Mouse (Mus musculus): ENCODE results near the gene Ghr. TPM values are rescaled to one million over a fixed set of nuclear protein-coding genes. Genes with fewer than 3 reads are reported as not detected.

The Ghr gene
- polyA plus RNA-seq, 1 experiment from 2014 or later = 133 TPM

DNA sequence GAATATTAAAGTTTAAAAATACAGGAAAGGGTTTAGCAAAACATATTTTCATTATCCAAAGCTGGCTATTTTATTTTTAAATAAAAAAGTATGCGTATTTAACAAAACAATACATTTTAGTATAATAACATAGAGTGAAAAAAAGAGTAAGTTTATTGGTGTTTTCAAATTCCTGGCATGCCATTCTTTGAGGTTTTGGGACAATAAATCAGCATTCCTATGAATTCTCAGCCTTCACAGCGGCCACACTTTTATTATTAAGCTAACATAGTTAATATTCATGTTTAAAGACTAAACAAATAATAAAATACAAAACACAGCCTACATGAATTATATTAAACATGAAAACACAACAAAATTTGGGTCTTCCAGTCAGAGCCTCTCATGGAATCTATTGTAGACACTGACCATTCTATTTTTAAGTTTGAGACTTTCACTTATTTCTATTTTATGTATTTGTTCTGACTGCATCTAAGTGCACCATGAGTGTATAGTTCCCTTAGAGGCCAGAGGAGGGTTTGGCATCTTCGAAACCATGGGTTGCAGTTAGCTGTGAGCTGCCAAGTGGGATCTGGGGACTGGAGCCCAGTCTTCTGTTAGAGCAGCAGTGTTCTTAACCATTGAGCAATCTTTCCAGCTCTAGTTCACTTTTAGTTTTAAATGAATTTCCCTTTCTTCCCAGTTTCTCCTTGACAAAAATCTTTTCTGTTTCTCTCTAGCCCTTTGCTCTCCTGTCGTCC, 282.8 kb downstream of the Ghr start:
- Histone ChIP-seq H3K9me3 (ENCODE audit: low read depth, low read length) (no peaks in the 10 kb centered on the region), H3K27me3 (ENCODE audit: insufficient read depth, low read length) (no peaks in the 10 kb centered on the region), H3K36me3 (ENCODE audit: insufficient read depth) (no peaks in the 10 kb centered on the region), H3K9ac (no peak overlapping the region), H3K4me3 (ENCODE audit: low read depth, low read length) (no peak overlapping the region), H3K4me1 (ENCODE audit: insufficient read depth) (no peaks in the 10 kb centered on the region), H3K27ac (ENCODE audit: low read depth) (no peak overlapping the region), H3K4me2 (no peak overlapping the region)
- no peak for TF ChIP-seq CTCF (IDR thresholded peaks at IDR 0.05; ENCODE audit: low read depth)
- DNase-seq (no peak), ATAC-seq (ENCODE audit: insufficient read depth) (no peak)
- WGBS = 74% methylated on average over 4 of the region's 4 CpGs

DNA sequence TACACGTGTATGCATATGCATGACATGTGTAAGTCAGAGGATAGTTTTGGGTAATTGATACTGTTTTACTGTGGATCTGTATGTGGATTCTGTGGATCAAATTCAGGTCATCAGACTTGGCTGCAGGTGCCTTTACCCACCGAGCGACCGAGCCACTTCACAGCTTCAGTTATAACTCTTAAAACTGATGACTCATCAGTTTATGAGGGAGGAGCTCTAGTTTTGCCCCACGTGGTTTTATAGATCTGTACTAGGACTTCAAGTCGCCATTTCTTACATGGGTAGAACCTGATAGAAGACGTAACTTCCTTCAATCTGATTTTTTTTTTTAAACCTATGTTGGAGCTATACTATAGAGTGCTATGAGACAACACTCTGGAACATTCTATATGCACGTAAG, 285.7 kb downstream of the Ghr start:
- no peaks in the 10 kb centered on the region for H3K9me3 ChIP-seq (ENCODE audit: low read depth, low read length)
- no peak for ATAC-seq (ENCODE audit: insufficient read depth)
- 68% methylated on average over 8 of the region's 8 CpGs for WGBS
- DNase-seq = no peak
- no peaks in the 10 kb centered on the region for H3K36me3 ChIP-seq (ENCODE audit: insufficient read depth)
- TF ChIP-seq CTCF (IDR thresholded peaks at IDR 0.05; ENCODE audit: low read depth) = no peak
- no peak overlapping the region for H3K27ac ChIP-seq (ENCODE audit: low read depth)
- no peak overlapping the region for H3K4me2 ChIP-seq
- no peak overlapping the region for H3K9ac ChIP-seq
- H3K27me3 ChIP-seq (ENCODE audit: insufficient read depth, low read length) = no peaks in the 10 kb centered on the region
- no peaks in the 10 kb centered on the region for H3K4me1 ChIP-seq (ENCODE audit: insufficient read depth)
- no peak overlapping the region for H3K4me3 ChIP-seq (ENCODE audit: low read depth, low read length)

DNA sequence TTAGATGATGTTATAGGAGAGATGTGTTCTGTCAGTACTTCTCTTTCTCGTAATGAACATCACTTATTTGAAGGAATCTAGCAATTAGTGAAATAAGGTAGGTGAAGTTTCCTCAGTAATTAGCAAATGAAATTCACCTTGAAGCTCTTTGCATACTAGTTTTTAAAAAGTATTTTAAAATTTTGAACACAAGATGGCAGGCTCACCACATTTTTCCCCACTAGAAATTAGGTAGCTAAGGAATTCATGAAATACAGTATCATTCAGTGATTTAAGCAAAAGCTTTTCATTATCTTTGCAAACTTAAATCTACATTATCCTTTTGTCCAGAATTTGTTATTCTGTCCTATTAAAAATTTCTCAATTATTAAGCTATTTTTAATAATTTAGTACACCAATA, 287.3 kb downstream of the Ghr start:
- Histone ChIP-seq H3K27me3 (ENCODE audit: insufficient read depth, low read length) (no peaks in the 10 kb centered on the region), H3K27ac (ENCODE audit: low read depth) (no peak overlapping the region), H3K9me3 (ENCODE audit: low read depth, low read length) (no peaks in the 10 kb centered on the region), H3K4me1 (ENCODE audit: insufficient read depth) (no peaks in the 10 kb centered on the region), H3K4me3 (ENCODE audit: low read depth, low read length) (no peak overlapping the region), H3K36me3 (ENCODE audit: insufficient read depth) (no peaks in the 10 kb centered on the region), H3K9ac (no peak overlapping the region), H3K4me2 (no peak overlapping the region)
- peak; percentile 37 for TF ChIP-seq CTCF (IDR thresholded peaks at IDR 0.05; ENCODE audit: low read depth)
- DNase-seq = peak; percentile 70
- WGBS = 70% methylated on average over 1 of the region's 1 CpGs
- no peak for ATAC-seq (ENCODE audit: insufficient read depth)

DNA sequence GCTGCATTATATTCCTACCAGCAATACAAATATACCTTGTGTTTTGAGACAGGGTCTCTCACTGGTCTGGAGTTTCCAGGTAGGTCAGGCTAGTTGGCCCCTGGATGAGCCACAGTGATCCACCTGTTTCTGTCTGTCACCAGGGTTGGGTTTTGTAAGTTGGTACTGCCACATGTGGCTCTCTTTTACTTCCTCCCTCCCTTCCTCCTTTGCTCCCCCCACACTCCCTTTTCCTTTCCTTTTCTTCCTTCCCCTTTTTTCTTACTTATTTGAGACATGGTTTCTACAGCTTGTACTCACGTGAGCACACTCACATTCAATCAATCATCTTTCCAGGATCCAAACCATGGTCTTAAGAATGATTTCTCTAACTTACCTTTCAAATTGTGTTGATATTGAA, 289.8 kb downstream of the Ghr start:
- no peaks in the 10 kb centered on the region for H3K9me3 ChIP-seq (ENCODE audit: low read depth, low read length)
- H3K36me3 ChIP-seq (ENCODE audit: insufficient read depth) = no peaks in the 10 kb centered on the region
- no peaks in the 10 kb centered on the region for H3K27me3 ChIP-seq (ENCODE audit: insufficient read depth, low read length)
- DNase-seq (no peak), ATAC-seq (ENCODE audit: insufficient read depth) (no peak)
- WGBS = 50% methylated on average over 1 of the region's 1 CpGs
- H3K4me3 ChIP-seq (ENCODE audit: low read depth, low read length) = no peak overlapping the region
- no peak for TF ChIP-seq CTCF (IDR thresholded peaks at IDR 0.05; ENCODE audit: low read depth)
- no peak overlapping the region for H3K27ac ChIP-seq (ENCODE audit: low read depth)
- no peak overlapping the region for H3K4me2 ChIP-seq
- H3K4me1 ChIP-seq (ENCODE audit: insufficient read depth) = no peaks in the 10 kb centered on the region
- H3K9ac ChIP-seq = no peak overlapping the region

DNA sequence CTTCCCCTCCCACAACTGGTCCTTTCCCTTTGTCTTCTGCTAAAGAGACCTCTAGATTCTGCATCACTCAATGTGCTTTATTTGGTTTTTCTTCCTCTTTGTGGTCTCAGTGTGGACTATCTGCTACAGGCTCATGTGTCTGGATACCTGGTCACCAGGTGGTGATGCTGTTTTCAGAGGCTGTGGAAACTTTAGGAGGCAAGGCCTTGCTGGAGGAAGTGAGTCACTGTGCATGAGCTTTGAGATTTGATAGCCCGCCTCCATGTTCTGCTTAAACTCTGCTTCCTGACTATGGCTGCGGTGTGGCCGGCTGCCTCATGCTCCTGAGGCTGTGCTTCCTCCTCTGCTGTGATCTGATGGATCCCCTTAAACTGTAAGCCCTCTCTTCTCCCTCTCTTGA, 292.9 kb downstream of the Ghr start:
- no peak overlapping the region for H3K9ac ChIP-seq
- no peaks in the 10 kb centered on the region for H3K9me3 ChIP-seq (ENCODE audit: low read depth, low read length)
- TF ChIP-seq CTCF (IDR thresholded peaks at IDR 0.05; ENCODE audit: low read depth) = no peak
- WGBS = 73% methylated on average over 3 of the region's 3 CpGs
- H3K4me2 ChIP-seq = no peak overlapping the region
- no peak for DNase-seq
- no peaks in the 10 kb centered on the region for H3K4me1 ChIP-seq (ENCODE audit: insufficient read depth)
- no peak for ATAC-seq (ENCODE audit: insufficient read depth)
- H3K27ac ChIP-seq (ENCODE audit: low read depth) = no peak overlapping the region
- no peaks in the 10 kb centered on the region for H3K27me3 ChIP-seq (ENCODE audit: insufficient read depth, low read length)
- H3K36me3 ChIP-seq (ENCODE audit: insufficient read depth) = no peaks in the 10 kb centered on the region
- no peak overlapping the region for H3K4me3 ChIP-seq (ENCODE audit: low read depth, low read length)

DNA sequence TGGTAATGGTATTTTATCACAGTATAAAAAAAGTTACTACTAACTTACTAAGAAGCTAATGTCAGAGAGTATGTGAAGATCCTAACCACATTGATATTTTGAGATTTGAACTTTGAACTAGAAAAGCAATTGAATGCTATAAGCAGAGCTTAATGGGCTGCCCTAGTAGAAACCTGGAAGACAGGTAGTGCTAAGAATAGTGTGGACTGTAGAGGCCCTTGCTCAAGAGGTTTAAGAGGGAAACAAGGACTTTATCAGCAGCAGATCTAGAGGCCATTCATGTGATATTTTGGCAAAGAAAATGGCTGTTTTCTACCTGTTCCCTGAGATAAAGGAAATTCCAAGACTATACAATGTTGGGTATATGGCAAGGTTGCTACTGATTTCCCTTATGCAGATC, 297.3 kb downstream of the Ghr start:
- Histone ChIP-seq H3K36me3 (ENCODE audit: insufficient read depth) (no peaks in the 10 kb centered on the region), H3K27ac (ENCODE audit: low read depth) (no peak overlapping the region), H3K4me2 (no peak overlapping the region), H3K9ac (no peak overlapping the region), H3K9me3 (ENCODE audit: low read depth, low read length) (no peaks in the 10 kb centered on the region), H3K4me3 (ENCODE audit: low read depth, low read length) (no peak overlapping the region), H3K27me3 (ENCODE audit: insufficient read depth, low read length) (no peaks in the 10 kb centered on the region), H3K4me1 (ENCODE audit: insufficient read depth) (no peaks in the 10 kb centered on the region)
- DNase-seq = no peak
- TF ChIP-seq CTCF (IDR thresholded peaks at IDR 0.05; ENCODE audit: low read depth) = no peak
- ATAC-seq (ENCODE audit: insufficient read depth) = no peak

DNA sequence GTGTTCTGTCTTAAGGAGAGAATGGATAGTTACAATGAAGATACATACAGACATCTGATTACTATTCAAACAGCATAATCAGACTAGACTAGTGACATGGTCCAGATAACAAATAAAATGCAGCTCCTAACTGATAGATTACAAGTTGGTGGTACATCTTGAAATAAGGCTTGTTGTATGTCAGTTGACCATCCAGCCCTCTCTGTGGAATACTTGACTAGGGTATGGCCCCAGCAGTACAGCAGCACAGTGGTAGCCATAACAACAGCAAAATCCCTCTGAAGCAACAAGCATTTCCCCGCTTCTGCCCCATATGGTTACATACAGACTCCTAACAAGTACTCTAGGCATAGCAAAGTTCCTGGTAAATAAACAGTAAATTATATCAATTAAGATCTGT, 301.6 kb downstream of the Ghr start:
- H3K9ac ChIP-seq = no peak overlapping the region
- H3K9me3 ChIP-seq (ENCODE audit: low read depth, low read length) = no peaks in the 10 kb centered on the region
- H3K4me3 ChIP-seq (ENCODE audit: low read depth, low read length) = no peak overlapping the region
- DNase-seq (no peak), ATAC-seq (ENCODE audit: insufficient read depth) (no peak)
- H3K36me3 ChIP-seq (ENCODE audit: insufficient read depth) = peaks cover 6% of the 10 kb centered on the region; the same call in 1 of the 2 replicates
- 75% methylated on average over 1 of the region's 1 CpGs for WGBS
- no peaks in the 10 kb centered on the region for H3K27me3 ChIP-seq (ENCODE audit: insufficient read depth, low read length)
- no peaks in the 10 kb centered on the region for H3K4me1 ChIP-seq (ENCODE audit: insufficient read depth)
- H3K27ac ChIP-seq (ENCODE audit: low read depth) = no peak overlapping the region
- TF ChIP-seq CTCF (IDR thresholded peaks at IDR 0.05; ENCODE audit: low read depth) = no peak
- no peak overlapping the region for H3K4me2 ChIP-seq

Measured in lung, embryonic 14.5 days (tissue).